Mouse (Mus musculus): ENCODE results near the gene Fam20a.

DNA sequence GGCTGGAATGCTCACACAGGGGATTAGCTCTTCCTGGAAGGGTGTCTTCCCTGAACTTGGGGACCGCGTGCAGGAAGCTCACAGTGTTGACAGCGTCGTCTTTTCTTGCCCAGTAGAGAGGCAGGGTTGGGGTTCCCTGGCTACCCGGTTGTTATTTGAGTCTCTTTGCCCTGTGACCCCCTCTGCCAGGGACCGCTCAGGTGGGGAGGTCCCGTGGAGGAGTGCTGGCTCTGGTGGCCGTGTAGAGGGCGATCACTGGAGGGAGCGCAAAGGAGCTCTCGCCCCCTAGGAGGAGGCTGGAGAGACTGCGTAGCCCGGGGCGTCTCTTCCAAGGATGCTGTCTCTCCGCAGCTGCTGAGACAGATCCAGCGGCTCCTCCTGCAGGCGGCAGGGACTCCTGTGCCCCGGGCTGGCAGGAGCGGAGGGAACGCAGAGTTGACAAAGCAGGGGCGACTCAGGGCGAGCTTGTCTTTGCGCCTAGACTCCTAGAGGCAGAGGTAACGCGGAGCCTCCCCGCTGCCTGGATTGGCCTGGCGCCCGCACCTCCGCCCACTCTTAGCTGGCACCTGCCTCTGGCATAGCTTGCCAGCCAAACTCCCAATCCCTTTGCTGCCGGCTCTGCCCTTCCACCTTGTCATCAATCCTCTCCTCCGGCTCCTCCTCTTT is at the start of gene Fam20a:
- no peak for TF ChIP-seq MAX (IDR thresholded peaks at IDR 0.05)
- TF ChIP-seq CTCF (IDR thresholded peaks at IDR 0.05; ENCODE audit: control insufficient read depth, insufficient read depth, insufficient read length): no peak
- TF ChIP-seq CEBPB (IDR thresholded peaks at IDR 0.05; ENCODE audit: low read depth): no peak
- TF ChIP-seq USF1 (IDR thresholded peaks at IDR 0.05; ENCODE audit: low read depth): no peak
- TF ChIP-seq MYOD1 (IDR thresholded peaks at IDR 0.05; ENCODE audit: control insufficient read depth, insufficient read length, low read depth): peak; percentile 47
- TF ChIP-seq FOSL1 (IDR thresholded peaks at IDR 0.05; ENCODE audit: insufficient read depth, low read length, poor library complexity, severe bottlenecking): no peak

Data from C2C12 (cell line).